Mouse (Mus musculus) limb, embryonic 13.5 days (tissue): ENCODE measurements around the gene Phkb. TPM values are rescaled to one million over a fixed set of nuclear protein-coding genes. Genes with fewer than 3 reads are reported as not detected.

Source experiments
- ATAC-seq: fragments of 200-750 bp; cut with Nextera tagmentation; 2 replicates; pipeline ENCODE4 v1.8.0; 2017; ENCODE audit warnings: low read depth, moderate number of reproducible peaks, moderate TSS enrichment; ENCODE audit not compliant: low FRiP score
- H3K27ac ChIP-seq: fragments of 300-500 bp; sonication (generic); 2 replicates; pipeline ENCODE4 v1.5.1; 2015; ENCODE audit warnings: inconsistent platforms, mild to moderate bottlenecking, moderate library complexity
- H3K27me3 ChIP-seq: fragments of 300-500 bp; sonication (generic); 2 replicates; pipeline ENCODE4 v1.6.1; 2015; ENCODE audit warnings: mild to moderate bottlenecking, inconsistent platforms
- H3K36me3 ChIP-seq: fragments of 300-500 bp; sonication (generic); 2 replicates; pipeline ENCODE4 v1.6.1; 2015; ENCODE audit warnings: inconsistent platforms, mild to moderate bottlenecking, moderate library complexity
- H3K4me1 ChIP-seq: fragments of 300-500 bp; sonication (generic); 2 replicates; pipeline ENCODE4 v1.6.1; 2015; ENCODE audit warnings: inconsistent platforms
- H3K4me2 ChIP-seq: fragments of 300-500 bp; sonication (generic); replicated peaks from 2 replicates; pipeline ENCODE4 v1.6.1; 2015; ENCODE audit warnings: inconsistent platforms, mild to moderate bottlenecking, moderate library complexity
- H3K4me3 ChIP-seq: fragments of 300-500 bp; sonication (generic); 2 replicates; pipeline ENCODE4 v1.5.1; 2015; ENCODE audit warnings: moderate library complexity, mild to moderate bottlenecking, inconsistent platforms
- H3K9ac ChIP-seq: fragments of 300-500 bp; sonication (generic); 2 replicates; pipeline ENCODE4 v1.6.1; 2015; ENCODE audit warnings: mild to moderate bottlenecking, inconsistent platforms
- H3K9me3 ChIP-seq: fragments of 300-500 bp; sonication (generic); 2 replicates; pipeline ENCODE4 v1.6.1; 2016; ENCODE audit warnings: inconsistent platforms
- WGBS: fragments of 180-500 bp; shearing (Covaris S2); methylation state at CpG from one replicate; pipeline ENCODE4 v1.1.7; 2015; 5-methylcytosine and 5-hydroxymethylcytosine counted together
- polyA plus RNA-seq: library from polyadenylated mRNA; unstranded; fragments of >200 nt; fragmentation: Nextera tagmentation; extraction: Ambion mirVana; gene quantifications from 2 replicates; pipeline ENCODE4 v1.2.1, GENCODE M21; 2015

Gene Phkb
- polyA plus RNA-seq, 1 experiment from 2014 or later, result 60.0 TPM

DNA sequence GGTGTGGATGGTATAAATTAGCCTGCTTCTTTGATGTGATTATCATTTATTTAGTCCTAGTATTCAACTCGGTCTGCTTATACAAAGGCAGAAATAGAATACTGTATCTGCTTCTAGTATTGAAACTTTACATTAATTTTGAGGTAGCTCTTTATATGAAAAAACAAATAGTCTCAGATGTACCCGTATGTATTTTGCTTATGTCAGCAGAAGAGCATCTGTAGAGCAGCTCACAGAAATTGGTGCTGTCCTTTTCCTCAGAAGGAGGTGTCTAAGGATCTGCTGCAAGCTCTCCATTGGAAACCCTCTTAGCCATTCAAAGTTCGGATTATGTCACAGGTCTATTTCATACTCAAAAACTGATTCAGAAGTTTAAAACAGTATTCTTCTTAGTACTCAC is 210.1 kb downstream of the Phkb start:
- ATAC-seq, result no peak
- WGBS, result 80% methylated on average over 3 of the region's 3 CpGs
- no peaks in the 10 kb centered on the region for H3K27me3 ChIP-seq

DNA sequence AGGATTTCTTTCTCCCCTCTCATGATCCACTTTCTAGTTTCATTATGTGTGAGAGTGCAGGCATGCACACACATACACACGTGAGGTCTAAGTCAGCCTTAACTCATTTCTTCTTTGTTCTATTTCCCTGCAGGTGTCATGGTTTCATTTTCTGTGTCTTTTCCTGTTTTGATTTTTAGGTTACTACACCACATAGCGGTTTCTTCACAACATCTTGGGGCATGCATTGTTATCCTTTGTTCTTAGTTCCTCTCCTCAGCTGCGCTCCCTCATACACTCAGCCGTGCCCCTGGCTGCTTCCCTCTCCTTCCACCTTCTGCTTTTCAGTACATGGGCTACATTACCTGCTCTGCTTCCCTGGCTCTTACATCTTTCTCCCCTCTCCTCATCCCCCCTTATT is 211.2 kb downstream of the Phkb start:
- H3K4me3 ChIP-seq, result no peak overlapping the region
- H3K27ac ChIP-seq, result no peak overlapping the region
- no peak overlapping the region for H3K4me2 ChIP-seq
- WGBS, result 78% methylated on average over 4 of the region's 4 CpGs
- no peak overlapping the region for H3K9ac ChIP-seq
- ATAC-seq, result no peak
- no peaks in the 10 kb centered on the region for H3K9me3 ChIP-seq
- no peaks in the 10 kb centered on the region for H3K27me3 ChIP-seq
- H3K4me1 ChIP-seq, result no peaks in the 10 kb centered on the region
- H3K36me3 ChIP-seq, result peaks cover 24% of the 10 kb centered on the region

More for the DNA sequence above, 210.1 kb downstream of the Phkb start:
- H3K4me1 ChIP-seq, result no peaks in the 10 kb centered on the region
- H3K27ac ChIP-seq, result no peak overlapping the region
- peaks cover 17% of the 10 kb centered on the region for H3K36me3 ChIP-seq
- H3K4me3 ChIP-seq, result no peak overlapping the region
- H3K4me2 ChIP-seq, result no peak overlapping the region
- H3K9ac ChIP-seq, result no peak overlapping the region
- H3K9me3 ChIP-seq, result no peaks in the 10 kb centered on the region

DNA sequence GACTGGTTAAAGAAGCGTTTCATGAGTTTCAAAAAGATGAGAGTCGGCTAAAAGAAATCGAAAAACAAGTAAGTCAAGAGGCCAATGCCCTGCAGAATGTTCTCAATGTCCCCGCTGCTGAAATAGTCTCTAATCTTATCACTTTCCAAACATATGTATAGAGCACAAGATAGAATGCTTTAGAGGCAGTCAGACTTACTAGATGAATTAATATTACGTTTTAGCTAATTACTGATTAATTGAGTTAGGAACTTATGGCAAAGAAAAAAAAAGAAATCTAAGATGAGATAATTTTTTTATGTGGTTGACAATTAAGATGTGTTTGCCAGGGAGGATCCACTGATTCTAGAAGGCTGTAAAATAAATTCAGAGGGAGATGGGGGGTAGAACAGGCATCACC is 217.9 kb downstream of the Phkb start:
- Histone ChIP-seq H3K9me3 (no peaks in the 10 kb centered on the region), H3K36me3 (peaks cover 42% of the 10 kb centered on the region), H3K4me2 (no peak overlapping the region), H3K27me3 (no peaks in the 10 kb centered on the region), H3K4me1 (no peaks in the 10 kb centered on the region), H3K9ac (no peak overlapping the region), H3K27ac (no peak overlapping the region), H3K4me3 (no peak overlapping the region)
- no peak for ATAC-seq
- 92% methylated on average over 5 of the region's 5 CpGs for WGBS

DNA sequence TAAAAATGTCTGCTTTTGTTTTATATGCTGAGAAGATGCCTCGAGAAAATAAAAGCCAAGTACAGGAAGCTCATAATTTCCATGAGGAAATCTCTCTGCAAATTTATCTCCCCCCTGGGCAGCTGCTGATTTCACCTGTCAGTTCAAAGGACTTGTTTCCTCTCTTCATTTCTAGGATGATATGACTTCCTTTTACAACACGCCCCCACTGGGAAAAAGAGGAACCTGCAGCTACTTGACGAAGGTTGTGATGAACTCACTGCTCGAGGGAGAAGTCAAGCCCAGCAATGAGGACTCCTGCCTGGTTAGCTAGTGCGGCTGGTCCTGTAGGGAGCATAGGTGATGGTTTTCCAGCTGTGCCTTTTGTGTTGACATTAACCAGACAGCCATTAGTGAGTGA is 218.4 kb downstream of the Phkb start:
- Histone ChIP-seq H3K36me3 (peaks cover 47% of the 10 kb centered on the region), H3K27ac (no peak overlapping the region), H3K4me3 (no peak overlapping the region), H3K9ac (no peak overlapping the region), H3K9me3 (no peaks in the 10 kb centered on the region), H3K27me3 (no peaks in the 10 kb centered on the region), H3K4me2 (no peak overlapping the region), H3K4me1 (no peaks in the 10 kb centered on the region)
- 53% methylated on average over 5 of the region's 5 CpGs for WGBS
- no peak for ATAC-seq

DNA sequence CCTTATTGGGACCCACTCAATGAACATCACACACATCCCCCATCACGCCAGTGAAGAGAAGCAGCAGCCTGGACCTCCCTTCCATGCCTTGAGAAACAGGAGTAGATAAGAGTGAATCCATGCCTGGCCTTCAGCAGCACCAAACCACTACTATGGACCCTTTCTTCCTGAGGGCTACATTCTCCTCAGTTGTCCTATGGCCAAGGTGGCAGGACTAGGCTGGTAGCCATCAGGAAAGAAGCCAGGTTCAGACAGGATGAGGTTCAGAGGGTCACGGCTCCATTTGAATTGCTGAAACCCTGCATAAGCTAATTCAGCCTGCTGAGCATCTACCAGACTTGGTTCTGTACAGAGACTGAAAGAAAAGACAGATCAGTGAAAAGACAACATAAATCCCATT is 222.7 kb downstream of the Phkb start:
- H3K27ac ChIP-seq, result no peak overlapping the region
- H3K4me2 ChIP-seq, result no peak overlapping the region
- H3K4me1 ChIP-seq, result no peaks in the 10 kb centered on the region
- H3K36me3 ChIP-seq, result peaks cover 29% of the 10 kb centered on the region; the same call in 1 of the 2 replicates
- H3K9ac ChIP-seq, result no peak overlapping the region
- H3K9me3 ChIP-seq, result no peaks in the 10 kb centered on the region
- no peak for ATAC-seq
- WGBS, result 95% methylated on average over 2 of the region's 2 CpGs
- H3K27me3 ChIP-seq, result no peaks in the 10 kb centered on the region
- no peak overlapping the region for H3K4me3 ChIP-seq

DNA sequence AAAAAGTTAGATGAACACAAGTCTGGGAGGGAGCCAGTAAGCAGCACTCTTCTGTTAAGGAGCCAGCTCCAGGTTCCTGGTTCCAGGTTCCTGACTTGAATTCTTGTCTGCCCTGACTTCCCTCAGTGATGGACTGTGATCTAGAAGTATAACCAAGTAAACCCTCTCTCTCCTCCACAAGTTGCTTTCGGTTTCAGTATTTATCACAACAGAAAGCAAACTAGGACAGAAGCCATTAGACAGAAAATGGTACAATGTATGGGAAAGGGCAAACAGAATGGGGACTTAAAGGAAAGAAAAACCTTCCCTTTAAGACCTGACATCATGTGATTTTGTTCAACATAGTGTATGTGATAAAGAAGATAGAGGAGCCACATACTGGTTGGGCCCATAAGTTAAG is 238.7 kb downstream of the Phkb start:
- no peak for ATAC-seq
- no peaks in the 10 kb centered on the region for H3K36me3 ChIP-seq
- no peak overlapping the region for H3K4me3 ChIP-seq
- H3K27me3 ChIP-seq, result no peaks in the 10 kb centered on the region
- no peak overlapping the region for H3K27ac ChIP-seq
- no peak overlapping the region for H3K4me2 ChIP-seq
- 0 out of 2 replicates have a peak, but pooled peaks cover 6% of the 10 kb centered on the region for H3K4me1 ChIP-seq
- H3K9me3 ChIP-seq, result no peaks in the 10 kb centered on the region
- 95% methylated on average over 1 of the region's 1 CpGs for WGBS
- no peak overlapping the region for H3K9ac ChIP-seq

DNA sequence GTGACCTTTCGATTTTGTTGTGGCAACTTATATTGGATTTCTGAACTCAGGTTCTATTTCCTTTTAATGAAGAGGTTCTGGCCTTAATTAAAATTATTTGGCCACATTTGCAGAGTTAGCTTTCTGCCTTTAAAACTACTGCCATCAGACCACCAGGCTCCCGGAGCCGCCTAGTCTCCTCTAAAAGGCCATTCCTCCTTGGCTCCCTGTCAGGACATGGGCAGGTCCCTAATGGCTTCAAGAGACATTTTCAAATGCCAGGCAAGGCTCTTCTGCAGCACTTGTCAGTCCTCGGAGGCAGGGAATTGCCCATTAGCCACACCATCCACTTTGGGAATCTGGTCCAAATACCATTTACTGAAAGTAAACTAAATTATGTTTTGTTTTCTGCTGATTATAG is 242.6 kb downstream of the Phkb start:
- Histone ChIP-seq H3K9me3 (no peaks in the 10 kb centered on the region), H3K4me3 (no peak overlapping the region), H3K4me2 (no peak overlapping the region), H3K27ac (no peak overlapping the region), H3K9ac (no peak overlapping the region), H3K4me1 (0 out of 2 replicates have a peak, but pooled peaks cover 6% of the 10 kb centered on the region), H3K27me3 (no peaks in the 10 kb centered on the region), H3K36me3 (no peaks in the 10 kb centered on the region)
- 32% methylated on average over 4 of the region's 4 CpGs for WGBS
- ATAC-seq, result no peak

DNA sequence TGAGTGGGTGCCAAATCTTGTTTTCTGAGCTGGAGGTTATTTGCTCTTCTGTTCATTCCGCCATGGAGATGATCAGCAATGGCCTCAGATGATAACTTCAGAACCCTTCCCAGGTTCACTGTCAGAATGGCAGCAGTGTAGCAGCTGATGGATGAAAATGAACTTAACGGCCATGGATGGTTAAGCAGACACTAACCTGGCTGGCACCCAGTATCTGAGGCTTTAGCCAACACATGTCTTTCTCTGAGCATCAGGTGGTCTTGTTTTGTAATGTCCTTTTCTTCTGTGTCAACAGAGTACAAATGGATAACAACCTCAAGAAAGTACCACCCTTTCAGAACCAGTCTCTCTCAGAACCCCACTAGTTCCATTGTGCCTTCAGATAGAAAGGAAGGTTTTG is 246.0 kb downstream of the Phkb start:
- H3K27ac ChIP-seq, result no peak overlapping the region
- no peak for ATAC-seq
- H3K4me1 ChIP-seq, result 0 out of 2 replicates have a peak, but pooled peaks cover 6% of the 10 kb centered on the region
- H3K4me2 ChIP-seq, result no peak overlapping the region
- H3K36me3 ChIP-seq, result no peaks in the 10 kb centered on the region
- no peak overlapping the region for H3K9ac ChIP-seq
- H3K9me3 ChIP-seq, result no peaks in the 10 kb centered on the region
- H3K4me3 ChIP-seq, result no peak overlapping the region
- WGBS, result 87% methylated on average over 2 of the region's 2 CpGs
- H3K27me3 ChIP-seq, result no peaks in the 10 kb centered on the region

DNA sequence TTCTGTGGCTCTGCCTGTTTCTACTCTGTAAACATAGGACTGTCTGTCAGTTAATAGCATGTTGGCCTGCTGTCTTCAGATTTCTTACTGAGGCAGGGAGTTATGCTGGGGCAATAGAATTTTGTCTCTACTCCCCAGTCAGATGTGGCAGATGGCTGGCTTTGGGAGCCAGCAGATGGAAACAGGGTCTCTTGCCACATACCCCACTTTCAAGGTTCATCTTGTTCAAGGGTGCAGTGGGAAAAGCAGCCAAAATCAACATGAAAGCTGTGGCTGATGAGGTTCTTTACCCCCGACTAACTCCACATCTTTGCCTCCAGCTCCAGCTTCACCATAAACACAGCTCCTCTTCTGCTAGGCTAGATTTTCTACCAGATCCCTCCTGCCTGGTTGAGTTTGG is 246.7 kb downstream of the Phkb start:
- Histone ChIP-seq H3K27me3 (no peaks in the 10 kb centered on the region), H3K4me3 (no peak overlapping the region), H3K4me1 (0 out of 2 replicates have a peak, but pooled peaks cover 6% of the 10 kb centered on the region), H3K9ac (no peak overlapping the region), H3K9me3 (no peaks in the 10 kb centered on the region), H3K27ac (no peak overlapping the region), H3K4me2 (no peak overlapping the region), H3K36me3 (no peaks in the 10 kb centered on the region)
- ATAC-seq, result no peak
- WGBS, result 70% methylated on average over 1 of the region's 1 CpGs

DNA sequence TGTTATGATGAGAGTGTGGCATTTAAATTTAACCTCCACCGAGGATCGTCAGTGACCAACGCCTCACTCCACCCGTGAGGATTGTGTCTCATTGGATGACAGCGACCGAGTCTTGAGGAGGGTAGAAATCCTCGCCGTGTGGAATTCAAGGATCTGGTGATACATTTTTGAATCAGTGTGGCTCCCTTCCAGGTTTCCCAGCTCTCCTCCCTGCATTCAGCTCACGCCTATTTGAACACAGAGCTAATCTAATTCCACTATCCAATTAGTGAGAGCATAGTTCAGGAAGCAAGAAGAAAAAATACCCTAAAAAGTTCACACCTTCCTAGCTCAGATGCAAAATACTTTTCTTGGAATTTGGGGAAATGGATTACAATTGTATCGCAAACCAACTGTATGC is 249.9 kb downstream of the Phkb start:
- H3K36me3 ChIP-seq, result no peaks in the 10 kb centered on the region
- H3K27me3 ChIP-seq, result no peaks in the 10 kb centered on the region
- no peaks in the 10 kb centered on the region for H3K9me3 ChIP-seq
- ATAC-seq, result no peak
- H3K4me2 ChIP-seq, result no peak overlapping the region
- 91% methylated on average over 10 of the region's 10 CpGs for WGBS
- H3K9ac ChIP-seq, result no peak overlapping the region
- H3K27ac ChIP-seq, result no peak overlapping the region
- no peak overlapping the region for H3K4me3 ChIP-seq
- H3K4me1 ChIP-seq, result no peaks in the 10 kb centered on the region

Other genes with a start within 250 kb of the Phkb start
- gene Neto2, start 140.0 kb upstream of the Phkb start, polyA plus RNA-seq, result 9.6 and 11.3 TPM in 2 replicates
- 73.8 TPM in 2 replicates for gene Itfg1, start within 50 bp of the Phkb start, polyA plus RNA-seq